Mouse (Mus musculus) fat pad, adult 2 months (tissue): ENCODE results near the gene Cib2.

ENCODE experiments used
- DNase-seq: peaks from one replicate; pipeline ENCODE4 v3.0.0-alpha.2; 2011; ENCODE audit warnings: low read depth, low spot score; ENCODE audit errors: extremely low read depth

The Cib2 gene

GRCm38 (mm10) chr9:54499791-54500190, 60.2 kb downstream of the Cib2 start:
- DNase-seq: no peak

DNA sequence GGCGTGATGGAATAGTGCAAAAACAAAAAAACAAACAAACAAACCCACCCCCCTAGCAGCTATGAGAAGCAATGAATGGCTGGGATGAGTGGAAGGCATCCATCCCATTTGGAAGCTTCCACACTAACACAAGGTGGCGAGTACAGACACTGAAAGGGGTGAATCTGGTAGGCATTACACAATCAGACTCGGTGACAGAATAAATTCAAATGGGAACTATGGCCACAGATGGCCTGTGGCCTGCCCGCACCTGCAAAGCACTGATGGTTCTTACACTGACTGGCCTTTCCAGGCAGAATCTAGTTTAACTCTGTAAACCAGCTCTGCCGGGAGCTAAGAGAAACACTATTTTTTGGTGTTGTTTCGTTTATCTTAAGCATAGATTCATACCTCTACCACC, 60.7 kb downstream of the Cib2 start:
- DNase-seq: no peak
